Mouse (Mus musculus): ENCODE measurements around the gene Wdr95. TPM values are rescaled to one million over a fixed set of nuclear protein-coding genes. Genes with fewer than 3 reads are reported as not detected.

Wdr95 gene
- polyA plus RNA-seq, 2 experiments: not detected

DNA sequence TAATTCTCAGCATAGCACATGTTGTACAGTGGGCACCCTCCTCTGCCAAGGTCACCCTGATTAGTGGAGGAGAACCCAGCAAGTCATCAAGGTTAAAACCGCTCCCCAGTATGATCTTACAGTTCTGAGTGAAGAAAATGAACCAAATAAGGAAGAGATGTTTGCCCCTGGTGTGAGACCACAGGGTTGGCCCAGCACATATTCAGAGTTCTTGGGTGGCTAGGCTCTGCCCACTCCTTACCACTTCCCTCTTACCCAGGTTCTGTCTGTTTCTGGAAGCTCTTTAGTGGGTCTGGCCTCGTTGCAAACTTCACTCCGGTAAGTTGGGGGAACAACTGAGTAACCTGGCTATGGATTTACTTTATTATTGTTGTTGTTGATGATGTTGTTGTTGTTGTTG, 65.7 kb downstream of the Wdr95 start:
- Histone ChIP-seq H3K4me2 (ENCODE audit: low read depth) (no peak overlapping the region), H3K9ac (replicated peaks) (no peak overlapping the region), H3K9me3 (ENCODE audit: control insufficient read depth, low read length) (no peaks in the 10 kb centered on the region), H3K36me3 (replicated peaks; ENCODE audit: control insufficient read depth, insufficient read depth, low read depth) (no peaks in the 10 kb centered on the region), H3K27ac (no peak overlapping the region), H3K4me1 (replicated peaks; ENCODE audit: control insufficient read depth in 2 of 2, insufficient read depth in 2 of 2, low read length in 1 of 2) (0 out of 4 replicates have a peak, but pooled peaks cover 0 to 2% of the 10 kb centered on the region in 2 experiments), H3K4me3 (ENCODE audit: insufficient read depth in 1 of 2, low read depth in 2 of 2, low read length in 2 of 2) (no peak overlapping the region), H3K27me3 (ENCODE audit: control insufficient read depth, insufficient read depth, low read length) (no peaks in the 10 kb centered on the region)
- 47% methylated on average over 3 of the region's 3 CpGs for WGBS (ENCODE audit: insufficient replicate concordance)
- no peak for ATAC-seq (ENCODE audit: insufficient read depth)
- DNase-seq (ENCODE audit: low read depth in 3 of 3, low spot score in 3 of 3): no peak
- TF ChIP-seq EP300 (IDR thresholded peaks at IDR 0.05; ENCODE audit: low read depth): no peak
- TF ChIP-seq CTCF (IDR thresholded peaks at IDR 0.05; ENCODE audit: low read depth): no peak

DNA sequence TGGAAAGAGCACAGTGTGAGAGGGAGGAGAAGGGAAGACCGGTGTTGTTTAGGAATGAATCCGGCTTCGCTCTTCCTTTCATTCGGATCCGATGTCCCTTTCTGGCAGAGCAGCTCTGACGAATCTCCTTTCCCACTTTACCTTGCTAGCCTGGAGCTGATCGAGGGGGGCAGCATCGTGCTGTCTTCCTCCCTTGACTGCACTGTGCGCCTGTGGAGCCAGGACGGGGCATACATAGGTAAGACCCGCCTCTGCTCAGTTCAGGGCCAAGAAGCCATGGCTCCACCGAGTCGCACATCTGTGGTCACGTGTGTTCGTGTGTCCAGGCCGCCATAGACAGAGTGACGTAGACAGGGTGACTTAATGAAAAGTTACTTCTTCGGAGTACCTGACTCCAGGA, 68.9 kb downstream of the Wdr95 start:
- Histone ChIP-seq H3K27ac (no peak overlapping the region), H3K36me3 (replicated peaks; ENCODE audit: control insufficient read depth, insufficient read depth, low read depth) (no peaks in the 10 kb centered on the region), H3K4me3 (ENCODE audit: insufficient read depth in 1 of 2, low read depth in 2 of 2, low read length in 2 of 2) (no peak overlapping the region), H3K4me2 (ENCODE audit: low read depth) (no peak overlapping the region), H3K4me1 (replicated peaks; ENCODE audit: control insufficient read depth in 2 of 2, insufficient read depth in 2 of 2, low read length in 1 of 2) (no peaks in the 10 kb centered on the region), H3K27me3 (ENCODE audit: control insufficient read depth, insufficient read depth, low read length) (no peaks in the 10 kb centered on the region), H3K9me3 (ENCODE audit: control insufficient read depth, low read length) (no peaks in the 10 kb centered on the region), H3K9ac (replicated peaks) (no peak overlapping the region)
- DNase-seq (ENCODE audit: low read depth in 3 of 3, low spot score in 3 of 3) (no peak), ATAC-seq (ENCODE audit: insufficient read depth) (no peak)
- TF ChIP-seq EP300 (IDR thresholded peaks at IDR 0.05; ENCODE audit: low read depth) (no peak), CTCF (IDR thresholded peaks at IDR 0.05; ENCODE audit: low read depth) (no peak)
- 52% methylated on average over 18 of the region's 18 CpGs for WGBS (ENCODE audit: insufficient replicate concordance)

DNA sequence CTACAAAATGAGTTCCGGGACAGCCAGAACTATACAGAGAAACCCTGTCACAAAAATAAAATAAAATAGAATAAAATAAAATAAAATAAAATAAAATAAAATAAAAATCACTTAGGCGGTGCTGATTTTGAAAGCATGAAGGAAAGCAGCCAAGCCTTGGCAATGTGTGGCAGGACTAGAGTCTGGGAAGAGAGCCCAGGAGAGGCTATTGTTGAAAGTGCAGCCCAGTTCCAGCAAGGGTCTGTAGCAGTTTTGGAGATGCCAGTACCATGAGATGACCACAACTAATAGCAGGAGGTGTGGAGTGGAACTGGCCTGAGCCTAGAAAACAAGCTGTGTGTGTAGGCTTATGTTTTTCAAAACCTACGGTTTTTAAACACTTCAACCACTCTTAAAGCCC, 73.5 kb downstream of the Wdr95 start:
- Histone ChIP-seq H3K9ac (replicated peaks) (no peak overlapping the region), H3K4me1 (replicated peaks; ENCODE audit: control insufficient read depth in 2 of 2, insufficient read depth in 2 of 2, low read length in 1 of 2) (no peaks in the 10 kb centered on the region), H3K27me3 (ENCODE audit: control insufficient read depth, insufficient read depth, low read length) (no peaks in the 10 kb centered on the region), H3K27ac (no peak overlapping the region), H3K36me3 (replicated peaks; ENCODE audit: control insufficient read depth, insufficient read depth, low read depth) (no peaks in the 10 kb centered on the region), H3K4me3 (ENCODE audit: insufficient read depth in 1 of 2, low read depth in 2 of 2, low read length in 2 of 2) (no peak overlapping the region), H3K4me2 (ENCODE audit: low read depth) (no peak overlapping the region), H3K9me3 (ENCODE audit: control insufficient read depth, low read length) (no peaks in the 10 kb centered on the region)
- 76% methylated on average over 3 of the region's 3 CpGs for WGBS (ENCODE audit: insufficient replicate concordance)
- no peak for DNase-seq (ENCODE audit: low read depth in 3 of 3, low spot score in 3 of 3)
- no peak for ATAC-seq (ENCODE audit: insufficient read depth)
- TF ChIP-seq CTCF (IDR thresholded peaks at IDR 0.05; ENCODE audit: low read depth) (no peak), EP300 (IDR thresholded peaks at IDR 0.05; ENCODE audit: low read depth) (no peak)

DNA sequence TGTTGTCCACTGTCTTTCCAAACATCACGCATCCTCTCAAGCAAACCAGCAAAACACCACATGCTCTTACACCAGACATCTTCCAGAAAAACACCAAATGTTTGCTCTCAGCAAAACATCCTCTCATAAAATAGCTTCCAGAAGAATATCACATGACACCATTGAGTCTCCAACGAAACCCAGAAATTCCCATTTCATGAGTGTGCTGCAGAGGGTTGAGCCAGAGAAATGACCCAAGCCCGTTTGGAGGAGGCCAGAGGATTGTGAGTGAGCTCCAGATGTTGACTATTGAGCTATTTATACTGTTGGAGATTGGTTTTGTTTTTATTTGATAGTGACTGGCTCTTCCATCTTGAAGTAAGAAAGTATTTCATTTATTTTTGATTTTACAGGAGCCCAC, 74.8 kb downstream of the Wdr95 start:
- no peak overlapping the region for H3K27ac ChIP-seq
- no peaks in the 10 kb centered on the region for H3K9me3 ChIP-seq (ENCODE audit: control insufficient read depth, low read length)
- DNase-seq (ENCODE audit: low read depth in 3 of 3, low spot score in 3 of 3): no peak
- no peak for TF ChIP-seq CTCF (IDR thresholded peaks at IDR 0.05; ENCODE audit: low read depth)
- no peak for TF ChIP-seq EP300 (IDR thresholded peaks at IDR 0.05; ENCODE audit: low read depth)
- H3K4me2 ChIP-seq (ENCODE audit: low read depth): no peak overlapping the region
- no peaks in the 10 kb centered on the region for H3K36me3 ChIP-seq (replicated peaks; ENCODE audit: control insufficient read depth, insufficient read depth, low read depth)
- WGBS (ENCODE audit: insufficient replicate concordance): 43% methylated on average over 3 of the region's 3 CpGs
- no peaks in the 10 kb centered on the region for H3K4me1 ChIP-seq (replicated peaks; ENCODE audit: control insufficient read depth in 2 of 2, insufficient read depth in 2 of 2, low read length in 1 of 2)
- no peaks in the 10 kb centered on the region for H3K27me3 ChIP-seq (ENCODE audit: control insufficient read depth, insufficient read depth, low read length)
- no peak for ATAC-seq (ENCODE audit: insufficient read depth)
- no peak overlapping the region for H3K9ac ChIP-seq (replicated peaks)
- H3K4me3 ChIP-seq (ENCODE audit: insufficient read depth in 1 of 2, low read depth in 2 of 2, low read length in 2 of 2): no peak overlapping the region

DNA sequence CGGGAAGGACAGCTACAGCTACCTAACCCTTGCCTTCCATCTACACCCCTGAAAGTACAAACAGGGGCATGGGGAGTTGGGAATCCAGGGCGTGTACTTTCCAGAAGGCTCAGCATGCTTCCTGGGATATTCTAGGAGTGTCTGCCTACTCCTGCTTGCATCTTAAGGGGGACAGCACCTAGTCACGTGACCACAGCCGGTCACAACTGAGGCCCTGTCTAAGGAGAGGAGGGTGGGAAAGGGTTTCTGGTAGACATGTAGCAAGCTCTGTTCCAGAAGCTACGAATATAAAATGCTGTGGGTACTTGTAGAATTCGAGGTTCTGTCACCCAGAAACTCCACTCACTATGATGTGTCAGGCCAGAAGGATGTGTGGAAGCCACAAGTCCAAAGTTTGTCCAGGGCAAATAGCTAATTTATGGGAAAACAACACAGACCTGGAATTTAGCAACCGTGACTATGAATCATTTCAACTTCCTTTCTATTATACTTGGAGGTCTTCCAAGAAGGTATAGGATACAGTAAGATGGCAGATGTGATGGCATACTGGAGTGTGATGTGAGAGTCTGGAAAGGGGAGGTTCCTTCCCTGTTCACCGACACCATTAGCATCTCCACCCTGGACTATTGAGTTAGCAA, 78.7 kb downstream of the Wdr95 start:
- Histone ChIP-seq H3K9me3 (ENCODE audit: control insufficient read depth, low read length) (no peaks in the 10 kb centered on the region), H3K4me2 (ENCODE audit: low read depth) (no peak overlapping the region), H3K9ac (replicated peaks) (no peak overlapping the region), H3K27me3 (ENCODE audit: control insufficient read depth, insufficient read depth, low read length) (no peaks in the 10 kb centered on the region), H3K27ac (no peak overlapping the region), H3K36me3 (replicated peaks; ENCODE audit: control insufficient read depth, insufficient read depth, low read depth) (no peaks in the 10 kb centered on the region), H3K4me1 (replicated peaks; ENCODE audit: control insufficient read depth in 2 of 2, insufficient read depth in 2 of 2, low read length in 1 of 2) (no peaks in the 10 kb centered on the region), H3K4me3 (ENCODE audit: insufficient read depth in 1 of 2, low read depth in 2 of 2, low read length in 2 of 2) (no peak overlapping the region)
- DNase-seq (ENCODE audit: low read depth in 3 of 3, low spot score in 3 of 3) (no peak), ATAC-seq (ENCODE audit: insufficient read depth) (no peak)
- TF ChIP-seq EP300 (IDR thresholded peaks at IDR 0.05; ENCODE audit: low read depth): no peak
- TF ChIP-seq CTCF (IDR thresholded peaks at IDR 0.05; ENCODE audit: low read depth): no peak
- 61% methylated on average over 8 of the region's 8 CpGs for WGBS (ENCODE audit: insufficient replicate concordance)

Measured in liver, embryonic 14.5 days (tissue).